Mouse (Mus musculus): Measurements from ENCODE around the gene Acsbg2. TPM values are rescaled to one million over a fixed set of nuclear protein-coding genes. Genes with fewer than 3 reads are reported as not detected.

The Acsbg2 gene
- polyA plus RNA-seq, 1 experiment from 2014 or later: not detected

GRCm38 (mm10) chr17:56861197-56861596 is 13.1 kb downstream of the Acsbg2 start:
- no peak overlapping the region for H3K4me2 ChIP-seq (ENCODE audit: low read length)
- 65% methylated on average over 3 of the region's 3 CpGs for whole genome bisulfite sequencing
- H3K4me3 ChIP-seq (ENCODE audit: low read depth, low read length): no peak overlapping the region
- no peak for ATAC-seq
- H3K9ac ChIP-seq (ENCODE audit: low read depth, low read length): no peak overlapping the region
- H3K36me3 ChIP-seq (ENCODE audit: control insufficient read depth, insufficient read depth, low read length): no peaks in the 10 kb centered on the region
- no peaks in the 10 kb centered on the region for H3K9me3 ChIP-seq (replicated peaks; ENCODE audit: control insufficient read depth, low read length, poor library complexity, severe bottlenecking)
- no peaks in the 10 kb centered on the region for H3K4me1 ChIP-seq (ENCODE audit: control insufficient read depth, insufficient read depth, low read length)
- no peak overlapping the region for H3K27ac ChIP-seq (ENCODE audit: low read length)
- H3K27me3 ChIP-seq (ENCODE audit: control insufficient read depth, insufficient read depth, low read depth, low read length): no peaks in the 10 kb centered on the region

GRCm38 (mm10) chr17:56858922-56859321 is 15.3 kb downstream of the Acsbg2 start:
- no peaks in the 10 kb centered on the region for H3K9me3 ChIP-seq (replicated peaks; ENCODE audit: control insufficient read depth, low read length, poor library complexity, severe bottlenecking)
- H3K4me2 ChIP-seq (ENCODE audit: low read length): no peak overlapping the region
- WGBS: 49% methylated on average over 7 of the region's 7 CpGs
- no peaks in the 10 kb centered on the region for H3K27me3 ChIP-seq (ENCODE audit: control insufficient read depth, insufficient read depth, low read depth, low read length)
- ATAC-seq: no peak
- H3K36me3 ChIP-seq (ENCODE audit: control insufficient read depth, insufficient read depth, low read length): no peaks in the 10 kb centered on the region
- H3K27ac ChIP-seq (ENCODE audit: low read length): no peak overlapping the region
- H3K4me1 ChIP-seq (ENCODE audit: control insufficient read depth, insufficient read depth, low read length): no peaks in the 10 kb centered on the region
- H3K9ac ChIP-seq (ENCODE audit: low read depth, low read length): no peak overlapping the region
- H3K4me3 ChIP-seq (ENCODE audit: low read depth, low read length): no peak overlapping the region

GRCm38 (mm10) chr17:56858216-56858615 is 16.0 kb downstream of the Acsbg2 start:
- Histone ChIP-seq H3K36me3 (ENCODE audit: control insufficient read depth, insufficient read depth, low read length) (no peaks in the 10 kb centered on the region), H3K27ac (ENCODE audit: low read length) (no peak overlapping the region), H3K9ac (ENCODE audit: low read depth, low read length) (no peak overlapping the region), H3K27me3 (ENCODE audit: control insufficient read depth, insufficient read depth, low read depth, low read length) (no peaks in the 10 kb centered on the region), H3K4me1 (ENCODE audit: control insufficient read depth, insufficient read depth, low read length) (no peaks in the 10 kb centered on the region), H3K4me2 (ENCODE audit: low read length) (no peak overlapping the region), H3K9me3 (replicated peaks; ENCODE audit: control insufficient read depth, low read length, poor library complexity, severe bottlenecking) (no peaks in the 10 kb centered on the region), H3K4me3 (ENCODE audit: low read depth, low read length) (no peak overlapping the region)
- 54% methylated on average over 4 of the region's 4 CpGs for WGBS
- ATAC-seq: no peak

GRCm38 (mm10) chr17:56855421-56855820 is 18.8 kb downstream of the Acsbg2 start:
- H3K9ac ChIP-seq (ENCODE audit: low read depth, low read length): no peak overlapping the region
- no peaks in the 10 kb centered on the region for H3K9me3 ChIP-seq (replicated peaks; ENCODE audit: control insufficient read depth, low read length, poor library complexity, severe bottlenecking)
- no peaks in the 10 kb centered on the region for H3K27me3 ChIP-seq (ENCODE audit: control insufficient read depth, insufficient read depth, low read depth, low read length)
- no peak overlapping the region for H3K27ac ChIP-seq (ENCODE audit: low read length)
- no peak overlapping the region for H3K4me2 ChIP-seq (ENCODE audit: low read length)
- H3K36me3 ChIP-seq (ENCODE audit: control insufficient read depth, insufficient read depth, low read length): no peaks in the 10 kb centered on the region
- no peaks in the 10 kb centered on the region for H3K4me1 ChIP-seq (ENCODE audit: control insufficient read depth, insufficient read depth, low read length)
- H3K4me3 ChIP-seq (ENCODE audit: low read depth, low read length): no peak overlapping the region
- no peak for ATAC-seq
- WGBS: 78% methylated on average over 3 of the region's 3 CpGs

GRCm38 (mm10) chr17:56851167-56851566 is 23.1 kb downstream of the Acsbg2 start:
- WGBS: 87% methylated on average over 3 of the region's 3 CpGs
- H3K9ac ChIP-seq (ENCODE audit: low read depth, low read length): no peak overlapping the region
- no peaks in the 10 kb centered on the region for H3K36me3 ChIP-seq (ENCODE audit: control insufficient read depth, insufficient read depth, low read length)
- H3K4me3 ChIP-seq (ENCODE audit: low read depth, low read length): no peak overlapping the region
- H3K4me2 ChIP-seq (ENCODE audit: low read length): no peak overlapping the region
- no peak for ATAC-seq
- H3K4me1 ChIP-seq (ENCODE audit: control insufficient read depth, insufficient read depth, low read length): no peaks in the 10 kb centered on the region
- no peaks in the 10 kb centered on the region for H3K9me3 ChIP-seq (replicated peaks; ENCODE audit: control insufficient read depth, low read length, poor library complexity, severe bottlenecking)
- no peaks in the 10 kb centered on the region for H3K27me3 ChIP-seq (ENCODE audit: control insufficient read depth, insufficient read depth, low read depth, low read length)
- H3K27ac ChIP-seq (ENCODE audit: low read length): no peak overlapping the region

GRCm38 (mm10) chr17:56849710-56850109 is 24.5 kb downstream of the Acsbg2 start:
- ATAC-seq: no peak
- no peaks in the 10 kb centered on the region for H3K4me1 ChIP-seq (ENCODE audit: control insufficient read depth, insufficient read depth, low read length)
- H3K4me3 ChIP-seq (ENCODE audit: low read depth, low read length): no peak overlapping the region
- no peak overlapping the region for H3K9ac ChIP-seq (ENCODE audit: low read depth, low read length)
- H3K27me3 ChIP-seq (ENCODE audit: control insufficient read depth, insufficient read depth, low read depth, low read length): no peaks in the 10 kb centered on the region
- no peak overlapping the region for H3K4me2 ChIP-seq (ENCODE audit: low read length)
- no peaks in the 10 kb centered on the region for H3K9me3 ChIP-seq (replicated peaks; ENCODE audit: control insufficient read depth, low read length, poor library complexity, severe bottlenecking)
- no peak overlapping the region for H3K27ac ChIP-seq (ENCODE audit: low read length)
- H3K36me3 ChIP-seq (ENCODE audit: control insufficient read depth, insufficient read depth, low read length): no peaks in the 10 kb centered on the region
- 84% methylated on average over 13 of the region's 13 CpGs for WGBS

GRCm38 (mm10) chr17:56848785-56849184 is 25.5 kb downstream of the Acsbg2 start:
- Histone ChIP-seq H3K27me3 (ENCODE audit: control insufficient read depth, insufficient read depth, low read depth, low read length) (no peaks in the 10 kb centered on the region), H3K4me3 (ENCODE audit: low read depth, low read length) (no peak overlapping the region), H3K36me3 (ENCODE audit: control insufficient read depth, insufficient read depth, low read length) (no peaks in the 10 kb centered on the region), H3K27ac (ENCODE audit: low read length) (no peak overlapping the region), H3K9me3 (replicated peaks; ENCODE audit: control insufficient read depth, low read length, poor library complexity, severe bottlenecking) (no peaks in the 10 kb centered on the region), H3K4me2 (ENCODE audit: low read length) (no peak overlapping the region), H3K9ac (ENCODE audit: low read depth, low read length) (no peak overlapping the region), H3K4me1 (ENCODE audit: control insufficient read depth, insufficient read depth, low read length) (no peaks in the 10 kb centered on the region)
- ATAC-seq: no peak
- 88% methylated on average over 5 of the region's 5 CpGs for WGBS

GRCm38 (mm10) chr17:56843678-56844077 is 30.6 kb downstream of the Acsbg2 start:
- Histone ChIP-seq H3K27ac (ENCODE audit: low read length) (no peak overlapping the region), H3K4me1 (ENCODE audit: control insufficient read depth, insufficient read depth, low read length) (no peaks in the 10 kb centered on the region), H3K9me3 (replicated peaks; ENCODE audit: control insufficient read depth, low read length, poor library complexity, severe bottlenecking) (no peaks in the 10 kb centered on the region), H3K36me3 (ENCODE audit: control insufficient read depth, insufficient read depth, low read length) (no peaks in the 10 kb centered on the region), H3K9ac (ENCODE audit: low read depth, low read length) (no peak overlapping the region), H3K4me2 (ENCODE audit: low read length) (no peak overlapping the region), H3K4me3 (ENCODE audit: low read depth, low read length) (no peak overlapping the region), H3K27me3 (ENCODE audit: control insufficient read depth, insufficient read depth, low read depth, low read length) (no peaks in the 10 kb centered on the region)
- ATAC-seq: no peak
- WGBS: 89% methylated on average over 5 of the region's 5 CpGs

GRCm38 (mm10) chr17:56842173-56842572 is 32.1 kb downstream of the Acsbg2 start:
- H3K4me3 ChIP-seq (ENCODE audit: low read depth, low read length): no peak overlapping the region
- H3K27ac ChIP-seq (ENCODE audit: low read length): no peak overlapping the region
- H3K27me3 ChIP-seq (ENCODE audit: control insufficient read depth, insufficient read depth, low read depth, low read length): no peaks in the 10 kb centered on the region; the same call in 1 of the 2 replicates
- H3K9ac ChIP-seq (ENCODE audit: low read depth, low read length): no peak overlapping the region
- no peak overlapping the region for H3K4me2 ChIP-seq (ENCODE audit: low read length)
- no peak for ATAC-seq
- no peaks in the 10 kb centered on the region for H3K36me3 ChIP-seq (ENCODE audit: control insufficient read depth, insufficient read depth, low read length)
- H3K9me3 ChIP-seq (replicated peaks; ENCODE audit: control insufficient read depth, low read length, poor library complexity, severe bottlenecking): no peaks in the 10 kb centered on the region
- 82% methylated on average over 5 of the region's 5 CpGs for WGBS
- no peaks in the 10 kb centered on the region for H3K4me1 ChIP-seq (ENCODE audit: control insufficient read depth, insufficient read depth, low read length)

- Histone ChIP-seq H3K4me3 (ENCODE audit: low read depth, low read length) (no peak overlapping the region), H3K9ac (ENCODE audit: low read depth, low read length) (no peak overlapping the region), H3K4me1 (ENCODE audit: control insufficient read depth, insufficient read depth, low read length) (no peaks in the 10 kb centered on the region), H3K4me2 (ENCODE audit: low read length) (no peak overlapping the region), H3K27me3 (ENCODE audit: control insufficient read depth, insufficient read depth, low read depth, low read length) (no peaks in the 10 kb centered on the region; the same call in 1 of the 2 replicates), H3K9me3 (replicated peaks; ENCODE audit: control insufficient read depth, low read length, poor library complexity, severe bottlenecking) (no peaks in the 10 kb centered on the region), H3K27ac (ENCODE audit: low read length) (no peak overlapping the region), H3K36me3 (ENCODE audit: control insufficient read depth, insufficient read depth, low read length) (no peaks in the 10 kb centered on the region)
- 90% methylated on average over 7 of the region's 7 CpGs for WGBS
- no peak for ATAC-seq
Observed at GRCm38 (mm10) chr17:56840524-56840923, 33.7 kb downstream of the Acsbg2 start.

All from midbrain, embryonic 16.5 days (tissue).